Mouse (Mus musculus): ENCODE data around the gene Xrcc1. TPM values are rescaled to one million over a fixed set of nuclear protein-coding genes. Genes with fewer than 3 reads are reported as not detected.
A peak's percentile ranks its signal among the peaks of the same experiment; 100 is the strongest.

Xrcc1 gene
- polyA plus RNA-seq, 1 experiment: 41.3 TPM

DNA sequence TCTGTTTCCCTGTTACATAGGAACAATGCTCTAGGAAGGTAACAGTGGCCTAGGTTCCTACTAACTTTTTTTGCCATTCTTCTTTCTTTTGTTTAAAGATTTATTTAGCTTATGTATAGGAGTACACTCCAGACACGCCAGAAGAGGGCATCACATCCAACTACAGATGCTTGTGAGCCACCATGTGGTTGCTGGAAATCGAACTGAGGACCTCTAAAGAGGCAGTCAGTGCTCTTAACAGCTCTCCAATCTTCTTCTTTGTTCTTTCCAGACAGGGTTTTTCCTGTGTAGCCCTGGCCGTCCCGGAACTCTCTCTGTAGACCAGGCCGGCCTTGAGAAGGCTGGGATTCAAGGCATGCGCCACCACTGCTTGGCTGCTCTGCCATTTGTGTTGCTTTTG, 21.1 kb upstream of the Xrcc1 start:
- no peak overlapping the region for H3K4me3 ChIP-seq (ENCODE audit: insufficient read depth, low read length)
- H3K4me1 ChIP-seq (ENCODE audit: control insufficient read depth, insufficient read depth, low read length): 0 out of 2 replicates have a peak, but pooled peaks cover 2% of the 10 kb centered on the region
- no peak overlapping the region for H3K27ac ChIP-seq (ENCODE audit: insufficient read depth, low read length)
- no peak for TF ChIP-seq POLR2A (IDR thresholded peaks at IDR 0.05; ENCODE audit: low read depth, low read length)

GRCm38 (mm10) chr7:24525686-24526420, 20.2 kb upstream of the Xrcc1 start:
- Histone ChIP-seq H3K27ac (ENCODE audit: insufficient read depth, low read length) (no peak overlapping the region), H3K4me1 (ENCODE audit: control insufficient read depth, insufficient read depth, low read length) (0 out of 2 replicates have a peak, but pooled peaks cover 2% of the 10 kb centered on the region), H3K4me3 (ENCODE audit: insufficient read depth, low read length) (no peak overlapping the region)
- TF ChIP-seq POLR2A (IDR thresholded peaks at IDR 0.05; ENCODE audit: low read depth, low read length) (no peak), CTCF (IDR thresholded peaks at IDR 0.05; ENCODE audit: borderline replicate concordance, insufficient read depth, low read length) (no peak)

DNA sequence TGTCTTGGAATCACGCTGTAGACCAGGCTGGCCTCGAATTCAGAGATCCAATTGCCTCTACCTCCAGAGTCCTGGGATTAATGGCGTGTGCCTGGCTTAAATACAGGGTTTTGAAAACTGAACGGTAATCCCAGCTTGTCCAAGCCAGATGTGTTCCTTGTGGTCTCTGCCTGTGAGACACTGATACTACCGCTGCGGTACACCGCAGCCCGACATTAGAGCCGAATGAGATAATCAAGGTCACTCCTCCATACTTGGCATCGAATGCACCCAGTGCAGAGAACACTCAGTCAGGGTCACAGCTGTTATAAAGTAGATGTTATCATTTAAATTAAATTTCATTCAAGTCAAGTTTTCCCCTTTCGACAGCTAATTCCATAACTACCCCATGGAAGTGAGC, 17.2 kb upstream of the Xrcc1 start:
- no peak for TF ChIP-seq CTCF (IDR thresholded peaks at IDR 0.05; ENCODE audit: borderline replicate concordance, insufficient read depth, low read length)
- no peak for TF ChIP-seq POLR2A (IDR thresholded peaks at IDR 0.05; ENCODE audit: low read depth, low read length)
- H3K27ac ChIP-seq (ENCODE audit: insufficient read depth, low read length): no peak overlapping the region
- H3K4me3 ChIP-seq (ENCODE audit: insufficient read depth, low read length): no peak overlapping the region

GRCm38 (mm10) chr7:24529580-24529979, 16.5 kb upstream of the Xrcc1 start:
- TF ChIP-seq CTCF (IDR thresholded peaks at IDR 0.05; ENCODE audit: borderline replicate concordance, insufficient read depth, low read length): no peak
- TF ChIP-seq POLR2A (IDR thresholded peaks at IDR 0.05; ENCODE audit: low read depth, low read length): no peak
- H3K4me1 ChIP-seq (ENCODE audit: control insufficient read depth, insufficient read depth, low read length): peaks cover 7% of the 10 kb centered on the region; the same call in 1 of the 2 replicates
- no peak overlapping the region for H3K27ac ChIP-seq (ENCODE audit: insufficient read depth, low read length)
- H3K4me3 ChIP-seq (ENCODE audit: insufficient read depth, low read length): peak overlapping the region; percentile 67

More for the DNA sequence above, 17.2 kb upstream of the Xrcc1 start:
- peaks cover 7% of the 10 kb centered on the region; the same call in 1 of the 2 replicates for H3K4me1 ChIP-seq (ENCODE audit: control insufficient read depth, insufficient read depth, low read length)

DNA sequence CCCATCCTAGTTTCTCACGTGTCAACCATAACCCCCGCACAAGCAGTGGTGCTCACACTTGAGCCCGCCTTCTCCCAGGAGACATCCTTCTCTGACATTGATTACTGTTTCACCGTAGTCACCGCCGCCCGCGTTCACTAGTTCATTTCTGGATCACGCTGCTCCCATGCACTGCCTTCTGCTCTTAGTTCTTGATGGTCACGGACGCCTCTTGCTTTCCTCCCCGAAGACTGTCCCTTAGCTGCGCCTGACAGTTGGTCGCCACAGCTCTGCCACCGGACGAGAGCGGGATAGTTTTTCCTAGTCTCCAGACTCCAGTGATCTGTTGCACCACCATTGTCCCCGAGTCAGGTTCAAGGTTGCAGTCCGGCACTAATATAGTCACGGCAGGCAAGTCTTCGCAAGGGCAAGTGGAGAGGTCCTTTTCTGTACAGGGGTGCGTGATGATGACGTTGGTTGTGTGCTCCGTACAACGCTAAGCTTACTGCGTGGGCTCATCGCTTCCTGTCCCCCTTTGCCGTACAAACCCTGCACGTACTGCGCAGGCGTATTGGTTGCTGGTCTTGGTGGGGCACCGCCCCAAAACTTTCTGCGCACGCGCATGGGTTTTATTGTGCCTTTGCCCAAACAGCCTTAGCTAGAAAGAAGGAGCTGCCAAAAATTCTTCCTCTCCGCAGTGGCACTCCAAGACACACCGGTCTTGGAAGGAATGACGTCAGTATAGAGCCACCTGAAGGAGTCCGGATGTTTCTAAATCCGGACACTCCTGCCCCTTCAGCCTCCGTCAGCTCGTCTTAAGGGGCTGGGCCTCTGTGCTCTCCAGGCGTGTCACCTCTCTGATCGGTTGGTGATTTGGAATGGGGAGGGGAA, 15.8 kb upstream of the Xrcc1 start, which contains the start of gene Irgq:
Irgq (plus strand) TSS at position 628 of the 870 bp plus-strand sequence.
- Histone ChIP-seq H3K27ac (ENCODE audit: insufficient read depth, low read length) (peak within 1 kb of the TSS; percentile 68), H3K4me3 (ENCODE audit: insufficient read depth, low read length) (peak within 1 kb of the TSS; percentile 67), H3K4me1 (ENCODE audit: control insufficient read depth, insufficient read depth, low read length) (peaks cover 7% of the 10 kb centered on the region; the same call in 1 of the 2 replicates)
- TF ChIP-seq CTCF (IDR thresholded peaks at IDR 0.05; ENCODE audit: borderline replicate concordance, insufficient read depth, low read length): no peak
- TF ChIP-seq POLR2A (IDR thresholded peaks at IDR 0.05; ENCODE audit: low read depth, low read length): peak; percentile 45

GRCm38 (mm10) chr7:24531211-24531971, 14.7 kb upstream of the Xrcc1 start:
- Histone ChIP-seq H3K27ac (ENCODE audit: insufficient read depth, low read length) (peak overlapping the region; percentile 68), H3K4me1 (ENCODE audit: control insufficient read depth, insufficient read depth, low read length) (peaks cover 7% of the 10 kb centered on the region; the same call in 1 of the 2 replicates), H3K4me3 (ENCODE audit: insufficient read depth, low read length) (peak overlapping the region; percentile 56)
- peak; percentile 52 for TF ChIP-seq POLR2A (IDR thresholded peaks at IDR 0.05; ENCODE audit: low read depth, low read length)
- TF ChIP-seq CTCF (IDR thresholded peaks at IDR 0.05; ENCODE audit: borderline replicate concordance, insufficient read depth, low read length): peak; percentile 86

DNA sequence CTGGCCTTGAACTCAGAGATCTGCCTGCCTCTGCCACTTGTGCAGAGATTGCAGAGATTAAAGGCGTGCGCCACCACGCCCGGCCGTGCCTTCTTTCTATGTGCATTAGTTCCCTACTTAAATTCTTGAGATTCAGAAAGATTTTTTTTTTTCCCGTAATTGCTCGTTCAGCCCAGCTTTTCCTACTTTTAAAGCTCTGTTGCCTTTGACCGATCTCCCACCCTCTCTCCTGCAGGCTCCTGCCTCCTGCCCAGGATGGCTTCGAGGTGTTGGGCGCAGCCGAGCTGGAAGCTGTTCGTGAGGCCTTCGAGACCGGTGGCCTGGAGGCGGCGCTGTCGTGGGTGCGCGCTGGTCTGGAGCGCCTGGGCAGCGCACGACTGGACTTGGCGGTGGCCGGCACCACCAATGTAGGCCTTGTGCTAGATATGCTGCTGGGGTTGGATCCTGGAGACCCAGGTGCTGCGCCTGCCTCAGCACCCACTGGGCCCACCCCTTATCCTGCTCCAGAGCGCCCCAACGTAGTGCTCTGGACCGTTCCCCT, 13.0 kb upstream of the Xrcc1 start:
- peaks cover 7% of the 10 kb centered on the region; the same call in 1 of the 2 replicates for H3K4me1 ChIP-seq (ENCODE audit: control insufficient read depth, insufficient read depth, low read length)
- H3K27ac ChIP-seq (ENCODE audit: insufficient read depth, low read length): no peak overlapping the region
- no peak for TF ChIP-seq POLR2A (IDR thresholded peaks at IDR 0.05; ENCODE audit: low read depth, low read length)
- no peak for TF ChIP-seq CTCF (IDR thresholded peaks at IDR 0.05; ENCODE audit: borderline replicate concordance, insufficient read depth, low read length)
- H3K4me3 ChIP-seq (ENCODE audit: insufficient read depth, low read length): no peak overlapping the region

DNA sequence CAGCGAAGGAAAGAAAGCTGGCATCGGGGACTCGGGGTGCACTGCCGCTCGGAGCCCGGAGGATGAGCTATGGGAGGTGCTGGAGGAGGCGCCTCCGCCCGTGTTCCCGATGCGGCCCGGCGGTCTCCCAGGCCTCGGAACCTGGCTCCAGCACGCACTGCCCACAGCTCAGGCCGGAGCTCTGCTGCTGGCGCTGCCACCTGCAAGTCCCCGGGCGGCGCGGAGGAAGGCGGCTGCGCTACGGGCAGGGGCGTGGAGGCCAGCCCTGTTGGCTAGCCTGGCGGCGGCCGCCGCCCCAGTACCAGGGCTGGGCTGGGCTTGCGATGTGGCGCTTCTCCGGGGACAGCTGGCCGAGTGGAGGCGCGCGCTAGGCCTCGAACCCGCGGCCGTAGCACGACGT, 12.3 kb upstream of the Xrcc1 start:
- Histone ChIP-seq H3K27ac (ENCODE audit: insufficient read depth, low read length) (no peak overlapping the region), H3K4me1 (ENCODE audit: control insufficient read depth, insufficient read depth, low read length) (peaks cover 7% of the 10 kb centered on the region; the same call in 1 of the 2 replicates), H3K4me3 (ENCODE audit: insufficient read depth, low read length) (no peak overlapping the region)
- TF ChIP-seq CTCF (IDR thresholded peaks at IDR 0.05; ENCODE audit: borderline replicate concordance, insufficient read depth, low read length) (no peak), POLR2A (IDR thresholded peaks at IDR 0.05; ENCODE audit: low read depth, low read length) (no peak)

- no peak for TF ChIP-seq POLR2A (IDR thresholded peaks at IDR 0.05; ENCODE audit: low read depth, low read length)
- H3K4me1 ChIP-seq (ENCODE audit: control insufficient read depth, insufficient read depth, low read length): peaks cover 6% of the 10 kb centered on the region; the same call in 1 of the 2 replicates
- no peak overlapping the region for H3K4me3 ChIP-seq (ENCODE audit: insufficient read depth, low read length)
- no peak overlapping the region for H3K27ac ChIP-seq (ENCODE audit: insufficient read depth, low read length)
Observed at GRCm38 (mm10) chr7:24534301-24534700, 11.8 kb upstream of the Xrcc1 start.

Data from embryonic fibroblast, embryonic 13.5 days (primary cell).